Mouse (Mus musculus) forebrain, embryonic 15.5 days (tissue): ENCODE results near the gene Gmds. TPM values are rescaled to one million over a fixed set of nuclear protein-coding genes. Genes with fewer than 3 reads are reported as not detected.

Source experiments
- ATAC-seq: fragments of 200-750 bp; cut with Nextera tagmentation; replicated peaks from 2 replicates; pipeline ENCODE4 v1.8.0; 2017; ENCODE audit warnings: mild to moderate bottlenecking, moderate TSS enrichment, moderate library complexity
- H3K27ac ChIP-seq: fragments of 300-500 bp; sonication (generic); replicated peaks from 2 replicates; pipeline ENCODE4 v1.5.1; 2015; ENCODE audit warnings: mild to moderate bottlenecking, inconsistent platforms
- H3K27me3 ChIP-seq: fragments of 300-500 bp; sonication (generic); 2 replicates; pipeline ENCODE4 v1.6.1; 2015; ENCODE audit warnings: inconsistent platforms
- H3K36me3 ChIP-seq: fragments of 300-500 bp; sonication (generic); 2 replicates; pipeline ENCODE4 v1.6.1; 2015; ENCODE audit warnings: mild to moderate bottlenecking, inconsistent platforms
- H3K4me1 ChIP-seq: fragments of 300-500 bp; sonication (generic); 2 replicates; pipeline ENCODE4 v1.6.1; 2015; ENCODE audit warnings: inconsistent platforms
- H3K4me2 ChIP-seq: fragments of 300-500 bp; sonication (generic); replicated peaks from 2 replicates; pipeline ENCODE4 v1.6.1; 2015; ENCODE audit warnings: mild to moderate bottlenecking, inconsistent platforms
- H3K4me3 ChIP-seq: fragments of 300-500 bp; sonication (generic); 2 replicates; pipeline ENCODE4 v1.5.1; 2015; ENCODE audit warnings: mild to moderate bottlenecking, inconsistent platforms
- H3K9ac ChIP-seq: fragments of 300-500 bp; sonication (generic); replicated peaks from 2 replicates; pipeline ENCODE4 v1.6.1; 2015; ENCODE audit warnings: mild to moderate bottlenecking, inconsistent platforms
- H3K9me3 ChIP-seq: fragments of 300-500 bp; sonication (generic); 2 replicates; pipeline ENCODE4 v1.6.1; 2016; ENCODE audit warnings: inconsistent platforms
- WGBS: fragments of 180-500 bp; shearing (Covaris S2); methylation state at CpG from one replicate; pipeline ENCODE4 v1.1.7; 2015; ENCODE audit warnings: mixed read lengths; 5-methylcytosine and 5-hydroxymethylcytosine counted together
- polyA plus RNA-seq: library from polyadenylated mRNA; unstranded; fragments of >200 nt; fragmentation: Nextera tagmentation; extraction: Ambion mirVana; gene quantifications from 2 replicates; pipeline ENCODE4 v1.2.1, GENCODE M21; 2015

The Gmds gene
- polyA plus RNA-seq, 1 experiment from 2014 or later = 30.5 TPM

DNA sequence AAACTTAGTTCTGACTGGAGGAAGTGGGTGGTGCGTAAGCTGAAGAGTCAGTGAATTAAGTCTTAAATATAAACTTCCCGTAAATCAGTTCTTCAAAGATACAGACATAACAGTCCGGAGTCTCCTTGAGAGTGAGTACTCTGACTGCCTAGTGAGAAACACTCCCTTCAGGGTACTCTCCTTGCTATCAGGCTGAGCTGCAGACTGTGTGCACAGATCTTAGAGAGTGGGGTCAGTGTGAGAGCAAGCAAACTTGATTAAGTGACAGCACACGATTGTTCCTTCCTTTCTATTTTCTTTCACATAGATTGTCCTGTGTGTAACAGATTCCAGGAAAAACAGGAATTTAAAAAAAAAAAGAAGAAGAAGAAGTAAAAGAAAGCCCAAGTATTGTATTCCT, 382.4 kb downstream of the Gmds start:
- H3K27ac ChIP-seq = no peak overlapping the region
- no peak overlapping the region for H3K4me3 ChIP-seq
- no peak overlapping the region for H3K4me2 ChIP-seq
- H3K4me1 ChIP-seq = 0 out of 2 replicates have a peak, but pooled peaks cover 5% of the 10 kb centered on the region
- no peaks in the 10 kb centered on the region for H3K27me3 ChIP-seq
- no peak overlapping the region for H3K9ac ChIP-seq
- ATAC-seq = no peak
- WGBS = 94% methylated on average over 4 of the region's 4 CpGs
- no peaks in the 10 kb centered on the region for H3K36me3 ChIP-seq
- H3K9me3 ChIP-seq = no peaks in the 10 kb centered on the region

DNA sequence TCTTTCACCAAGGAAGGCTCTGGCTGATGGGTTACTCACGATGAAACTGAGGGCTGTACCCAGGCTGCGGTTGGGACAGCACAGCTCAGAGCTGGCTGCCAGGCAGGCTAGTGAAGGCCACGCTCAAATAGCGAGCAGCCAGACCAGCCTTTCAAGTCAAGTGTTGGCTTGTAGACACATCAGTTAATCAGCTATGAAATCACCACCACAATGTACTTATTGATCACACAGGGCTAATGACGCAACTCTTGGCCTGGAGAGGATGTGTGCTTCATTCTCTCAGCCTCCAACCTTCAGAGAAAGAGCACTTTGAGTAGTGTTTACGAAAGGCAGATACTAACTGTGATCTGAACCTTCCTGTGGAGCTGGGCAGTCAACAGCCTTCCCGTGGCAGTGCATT, 383.4 kb downstream of the Gmds start:
- Histone ChIP-seq H3K4me2 (no peak overlapping the region), H3K27me3 (no peaks in the 10 kb centered on the region), H3K36me3 (no peaks in the 10 kb centered on the region), H3K9ac (no peak overlapping the region), H3K4me3 (no peak overlapping the region), H3K4me1 (0 out of 2 replicates have a peak, but pooled peaks cover 5% of the 10 kb centered on the region), H3K27ac (no peak overlapping the region), H3K9me3 (no peaks in the 10 kb centered on the region)
- 55% methylated on average over 7 of the region's 7 CpGs for WGBS
- no peak for ATAC-seq

DNA sequence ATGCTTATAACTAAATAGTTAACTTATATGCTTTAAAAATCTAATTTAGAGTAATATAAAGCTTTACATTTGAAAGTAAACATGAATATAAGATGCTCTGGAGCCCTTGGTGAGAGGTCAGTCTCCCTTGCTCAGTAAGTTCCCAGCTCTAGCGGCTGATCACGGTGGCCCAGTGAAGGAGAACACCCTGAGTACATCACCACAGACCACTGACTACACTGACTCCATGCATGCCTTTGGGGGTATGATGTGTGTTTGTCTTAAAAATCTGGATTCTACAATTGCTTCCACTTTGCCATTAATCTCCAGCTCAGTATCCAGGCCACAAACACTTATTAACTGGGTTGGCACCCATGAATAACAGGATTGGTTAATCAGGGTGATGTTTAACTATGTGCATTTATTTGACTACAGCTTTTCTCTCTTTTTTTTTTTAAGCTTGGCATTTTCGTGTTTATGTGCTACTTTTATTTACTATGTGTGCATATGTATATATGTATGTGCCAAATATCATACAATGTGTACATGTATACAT, 393.8 kb downstream of the Gmds start:
- Histone ChIP-seq H3K4me2 (no peak overlapping the region), H3K4me1 (no peaks in the 10 kb centered on the region), H3K9ac (no peak overlapping the region), H3K36me3 (no peaks in the 10 kb centered on the region), H3K27me3 (no peaks in the 10 kb centered on the region), H3K4me3 (no peak overlapping the region), H3K27ac (no peak overlapping the region), H3K9me3 (no peaks in the 10 kb centered on the region)
- 87% methylated on average over 3 of the region's 3 CpGs for WGBS
- no peak for ATAC-seq

DNA sequence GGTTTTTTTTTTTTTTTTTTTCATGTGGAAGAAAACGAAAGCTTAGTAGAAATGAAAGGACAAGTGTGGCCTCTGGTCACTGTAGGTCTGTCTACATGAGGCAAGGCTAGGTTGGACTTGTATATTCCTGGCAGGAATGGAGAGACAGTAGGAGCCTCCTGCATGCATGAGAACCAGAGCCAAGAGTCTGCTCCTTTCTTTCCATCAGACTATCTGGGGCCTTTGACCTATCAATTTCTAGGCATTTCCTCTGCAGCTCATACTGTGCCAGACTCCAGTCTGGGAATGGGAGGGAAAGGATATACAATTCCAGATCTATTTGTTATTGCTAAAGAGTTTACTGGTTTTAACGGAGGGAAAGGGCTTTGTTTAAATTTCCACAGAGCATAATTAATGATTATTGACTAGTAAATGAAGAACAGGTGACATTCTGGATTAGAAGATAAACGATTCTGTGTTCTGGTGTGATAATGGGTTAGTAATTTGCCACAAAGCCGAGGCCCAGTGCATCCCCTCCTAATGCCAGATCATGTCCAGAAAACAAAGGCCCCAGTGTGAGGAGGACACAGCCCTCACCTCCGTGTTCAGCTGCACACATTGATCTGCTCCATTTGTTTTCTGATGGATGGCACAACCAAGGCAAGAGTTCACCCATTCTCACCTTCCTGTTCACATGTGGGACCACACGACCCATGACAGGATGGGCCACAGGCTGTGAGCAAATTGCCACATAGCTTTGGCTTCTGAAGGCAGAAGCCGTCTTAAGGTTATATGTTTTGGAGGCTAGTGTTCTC, 394.9 kb downstream of the Gmds start:
- no peak overlapping the region for H3K27ac ChIP-seq
- H3K36me3 ChIP-seq = no peaks in the 10 kb centered on the region
- no peak overlapping the region for H3K9ac ChIP-seq
- no peaks in the 10 kb centered on the region for H3K4me1 ChIP-seq
- no peak for ATAC-seq
- no peak overlapping the region for H3K4me2 ChIP-seq
- no peaks in the 10 kb centered on the region for H3K9me3 ChIP-seq
- no peaks in the 10 kb centered on the region for H3K27me3 ChIP-seq
- 41% methylated on average over 7 of the region's 7 CpGs for WGBS
- no peak overlapping the region for H3K4me3 ChIP-seq

DNA sequence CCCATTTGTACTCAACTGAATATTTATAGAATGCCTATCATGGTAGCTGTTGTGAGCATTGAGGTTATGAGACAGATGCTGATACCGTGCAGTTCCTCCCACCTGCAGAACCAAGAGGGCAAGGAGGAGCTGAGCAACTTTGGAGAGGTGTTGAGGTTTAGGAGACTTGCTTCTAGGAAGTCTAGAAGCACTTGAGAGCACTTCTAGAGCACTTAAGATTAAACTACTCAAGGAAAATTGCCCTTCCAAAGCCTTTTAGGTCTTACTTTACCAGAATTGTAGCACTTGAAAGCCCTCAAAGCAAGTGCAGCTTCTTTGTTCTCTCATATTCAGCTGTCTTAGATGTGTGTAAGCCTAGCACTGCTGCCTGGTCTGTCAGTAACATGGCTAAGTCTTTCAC, 409.2 kb downstream of the Gmds start:
- H3K27ac ChIP-seq = no peak overlapping the region
- no peaks in the 10 kb centered on the region for H3K36me3 ChIP-seq
- no peak overlapping the region for H3K4me2 ChIP-seq
- H3K9ac ChIP-seq = no peak overlapping the region
- no peaks in the 10 kb centered on the region for H3K4me1 ChIP-seq
- 77% methylated on average over 1 of the region's 1 CpGs for WGBS
- H3K27me3 ChIP-seq = no peaks in the 10 kb centered on the region
- no peaks in the 10 kb centered on the region for H3K9me3 ChIP-seq
- ATAC-seq = no peak
- no peak overlapping the region for H3K4me3 ChIP-seq

DNA sequence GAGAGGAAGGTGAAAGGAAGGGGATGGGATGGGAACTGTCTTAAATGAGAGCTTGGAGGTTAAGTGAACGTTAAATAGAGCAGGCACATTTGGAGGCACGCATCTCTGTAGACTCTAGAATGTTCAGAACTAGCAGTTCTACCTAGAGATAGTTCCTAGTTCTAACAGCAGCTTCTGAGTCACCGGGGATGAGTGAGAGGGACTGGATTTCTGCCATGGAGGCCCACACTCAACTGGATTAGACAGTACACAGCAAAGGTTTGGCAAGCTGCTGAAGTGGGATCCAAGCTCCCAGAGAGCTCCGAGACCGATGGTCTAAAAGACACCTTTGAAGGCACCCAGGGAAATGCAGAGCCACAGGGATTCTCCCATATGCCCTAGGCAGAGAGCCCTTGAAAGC, 411.9 kb downstream of the Gmds start:
- H3K27ac ChIP-seq = no peak overlapping the region
- no peaks in the 10 kb centered on the region for H3K27me3 ChIP-seq
- ATAC-seq = no peak
- no peak overlapping the region for H3K4me3 ChIP-seq
- no peaks in the 10 kb centered on the region for H3K9me3 ChIP-seq
- H3K36me3 ChIP-seq = no peaks in the 10 kb centered on the region
- no peaks in the 10 kb centered on the region for H3K4me1 ChIP-seq
- no peak overlapping the region for H3K4me2 ChIP-seq
- WGBS = 78% methylated on average over 5 of the region's 5 CpGs
- H3K9ac ChIP-seq = no peak overlapping the region

DNA sequence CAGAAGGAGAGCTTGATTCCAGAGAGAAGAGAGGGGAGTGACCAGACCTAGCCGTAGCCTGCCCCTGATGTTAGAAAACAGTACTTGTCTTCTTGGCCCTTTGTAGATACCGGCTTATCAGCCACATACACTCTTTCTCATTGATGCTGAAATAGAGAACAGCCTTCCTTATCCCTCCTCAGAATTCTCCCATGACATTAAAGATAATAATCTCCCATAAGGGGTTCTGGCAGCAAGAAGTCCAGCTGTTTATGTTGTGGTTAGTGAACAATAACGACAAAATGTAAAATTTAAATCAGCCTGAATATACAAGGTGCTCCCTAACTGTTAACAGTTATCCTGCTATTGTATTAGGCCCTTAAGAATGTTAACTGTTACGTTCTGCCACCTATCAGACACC, 414.0 kb downstream of the Gmds start:
- Histone ChIP-seq H3K4me1 (no peaks in the 10 kb centered on the region), H3K9me3 (no peaks in the 10 kb centered on the region), H3K27ac (no peak overlapping the region), H3K27me3 (no peaks in the 10 kb centered on the region), H3K9ac (no peak overlapping the region), H3K4me3 (no peak overlapping the region), H3K4me2 (no peak overlapping the region), H3K36me3 (no peaks in the 10 kb centered on the region)
- no peak for ATAC-seq
- WGBS = 82% methylated on average over 4 of the region's 4 CpGs

DNA sequence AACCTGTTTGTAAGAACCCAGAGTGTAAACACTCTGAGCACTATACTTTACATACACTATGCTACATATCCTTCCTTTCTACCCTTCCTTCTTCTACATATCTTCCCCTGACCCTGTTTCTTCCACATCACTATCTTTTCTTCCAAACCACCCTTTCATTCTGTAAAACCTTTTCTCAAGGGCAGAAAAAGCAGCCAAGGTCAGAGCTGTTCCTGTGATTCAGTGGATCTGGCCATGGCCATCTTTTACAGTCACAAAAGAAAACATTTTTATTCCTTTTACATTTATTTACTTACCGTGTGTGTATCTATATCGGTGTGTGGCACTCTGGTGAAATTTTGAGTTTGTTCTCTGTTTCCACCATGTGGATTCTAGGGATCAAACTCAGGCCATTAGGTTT, 418.8 kb downstream of the Gmds start:
- H3K4me3 ChIP-seq = no peak overlapping the region
- 89% methylated on average over 2 of the region's 2 CpGs for WGBS
- H3K4me1 ChIP-seq = no peaks in the 10 kb centered on the region
- H3K4me2 ChIP-seq = no peak overlapping the region
- H3K9me3 ChIP-seq = no peaks in the 10 kb centered on the region
- H3K27me3 ChIP-seq = no peaks in the 10 kb centered on the region
- no peak for ATAC-seq
- H3K9ac ChIP-seq = no peak overlapping the region
- H3K36me3 ChIP-seq = no peaks in the 10 kb centered on the region
- no peak overlapping the region for H3K27ac ChIP-seq

DNA sequence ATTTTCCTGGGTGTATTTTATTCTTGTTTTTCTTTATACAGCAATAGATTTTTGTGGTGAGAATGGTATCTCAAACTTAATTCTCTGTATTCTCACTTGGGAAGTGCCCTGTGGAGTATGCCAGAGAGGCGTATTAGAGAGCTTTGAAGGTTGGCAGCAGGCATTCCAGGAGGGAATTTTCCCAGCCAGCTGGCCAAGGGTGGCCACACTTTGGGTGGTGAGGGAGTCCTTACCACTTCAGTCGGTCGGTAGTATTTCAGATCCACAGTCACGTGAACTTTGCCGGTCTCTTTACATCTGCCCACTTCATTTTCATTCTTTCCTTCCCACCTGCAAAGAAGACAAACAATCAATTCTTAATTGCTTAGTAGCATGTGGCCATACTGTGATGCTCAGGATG, 421.2 kb downstream of the Gmds start:
- no peaks in the 10 kb centered on the region for H3K27me3 ChIP-seq

DNA sequence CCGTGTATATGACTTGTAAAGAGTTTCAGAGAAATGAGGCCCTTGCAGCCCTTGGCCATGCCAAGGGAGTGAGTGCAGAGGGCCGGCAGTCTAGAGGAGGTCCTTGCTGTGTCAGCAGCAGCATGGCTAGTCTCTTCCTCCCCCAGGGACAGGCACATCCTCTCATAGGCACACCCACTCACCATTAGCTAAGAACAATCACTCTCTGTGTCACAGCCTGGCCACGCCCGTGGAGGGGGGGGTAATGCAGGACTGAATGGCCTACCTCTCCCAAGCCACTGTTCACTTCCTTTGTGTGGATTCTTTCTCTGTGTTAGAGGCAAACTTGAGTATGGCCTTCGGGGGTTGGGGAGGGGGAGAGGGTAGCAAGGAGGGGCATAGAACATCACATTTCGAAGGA, 422.8 kb downstream of the Gmds start:
- Histone ChIP-seq H3K36me3 (no peaks in the 10 kb centered on the region), H3K27ac (no peak overlapping the region), H3K9me3 (no peaks in the 10 kb centered on the region), H3K4me2 (no peak overlapping the region), H3K4me3 (no peak overlapping the region), H3K27me3 (no peaks in the 10 kb centered on the region), H3K4me1 (no peaks in the 10 kb centered on the region), H3K9ac (no peak overlapping the region)
- no peak for ATAC-seq
- WGBS = 76% methylated on average over 6 of the region's 6 CpGs

More for the DNA sequence above, 421.2 kb downstream of the Gmds start:
- 14% methylated on average over 5 of the region's 5 CpGs for WGBS
- H3K27ac ChIP-seq = no peak overlapping the region
- no peak overlapping the region for H3K9ac ChIP-seq
- H3K4me1 ChIP-seq = no peaks in the 10 kb centered on the region
- no peaks in the 10 kb centered on the region for H3K36me3 ChIP-seq
- no peak for ATAC-seq
- H3K4me3 ChIP-seq = no peak overlapping the region
- no peaks in the 10 kb centered on the region for H3K9me3 ChIP-seq
- H3K4me2 ChIP-seq = no peak overlapping the region

DNA sequence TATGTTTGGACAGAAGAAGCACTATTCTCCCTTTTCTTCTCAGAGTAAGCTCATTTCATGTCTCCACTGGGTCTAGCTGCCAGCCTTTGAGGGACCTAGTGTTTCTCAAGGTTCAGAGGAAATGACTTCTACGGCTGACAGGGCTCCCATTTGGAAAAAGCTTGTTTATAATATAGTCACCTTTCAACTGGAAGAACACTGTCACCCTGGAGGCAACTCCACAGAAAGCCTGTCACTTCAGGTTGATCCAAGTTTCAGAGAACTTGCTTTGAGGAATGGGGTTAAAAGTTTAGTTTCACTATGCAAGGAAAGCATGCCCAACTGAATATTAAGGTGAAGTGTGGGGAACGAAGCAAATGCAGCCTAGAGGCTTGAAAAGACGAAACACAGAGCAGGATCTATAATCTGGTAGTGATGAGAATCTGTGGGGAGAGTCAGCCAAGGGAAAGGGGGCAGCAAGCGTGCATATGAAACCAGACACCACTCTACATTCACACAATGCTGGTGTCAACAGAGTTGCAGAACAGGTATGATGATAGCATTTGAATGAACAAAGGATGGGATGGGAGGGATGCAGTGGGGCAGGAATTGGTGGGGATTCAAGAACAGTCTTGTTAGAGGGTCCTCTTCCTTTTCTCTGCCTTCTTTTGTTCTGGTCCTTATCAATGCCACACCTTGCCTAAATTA, 423.5 kb downstream of the Gmds start:
- H3K4me3 ChIP-seq = no peak overlapping the region
- H3K9ac ChIP-seq = no peak overlapping the region
- H3K4me1 ChIP-seq = no peaks in the 10 kb centered on the region
- no peaks in the 10 kb centered on the region for H3K27me3 ChIP-seq
- no peak overlapping the region for H3K4me2 ChIP-seq
- no peaks in the 10 kb centered on the region for H3K9me3 ChIP-seq
- no peaks in the 10 kb centered on the region for H3K36me3 ChIP-seq
- ATAC-seq = no peak
- no peak overlapping the region for H3K27ac ChIP-seq
- WGBS = 77% methylated on average over 4 of the region's 4 CpGs

DNA sequence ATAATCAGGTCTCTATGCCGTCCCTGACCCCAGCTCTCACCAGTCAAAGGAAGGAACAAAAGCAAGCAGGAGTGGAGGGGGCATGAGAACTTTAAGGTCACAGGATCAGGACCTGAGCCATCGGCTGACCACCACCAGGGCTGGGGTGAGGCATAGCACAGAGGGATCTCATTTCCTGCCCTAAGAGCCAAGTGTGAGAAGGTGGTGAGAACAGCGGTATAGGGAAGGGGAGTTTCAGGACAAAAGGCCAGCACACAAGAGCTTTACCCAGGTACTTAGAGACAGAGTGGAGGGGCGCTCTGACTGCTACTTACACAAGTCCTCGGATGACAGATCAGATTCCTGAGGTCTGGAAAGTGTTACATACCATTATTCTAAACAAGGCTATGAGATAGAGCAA, 426.6 kb downstream of the Gmds start:
- H3K4me3 ChIP-seq = no peak overlapping the region
- ATAC-seq = no peak
- 22% methylated on average over 5 of the region's 5 CpGs for WGBS
- no peaks in the 10 kb centered on the region for H3K9me3 ChIP-seq
- no peaks in the 10 kb centered on the region for H3K27me3 ChIP-seq
- no peak overlapping the region for H3K9ac ChIP-seq
- no peak overlapping the region for H3K4me2 ChIP-seq
- H3K4me1 ChIP-seq = no peaks in the 10 kb centered on the region
- H3K36me3 ChIP-seq = no peaks in the 10 kb centered on the region
- H3K27ac ChIP-seq = no peak overlapping the region
